Mouse (Mus musculus) stomach, postnatal 0 days (tissue): ENCODE measurements at regions not wholly inside any gene's neighbourhood (a gene's known extent, or its start where the extent isn't known, plus 50 kb on each side); places are given as distances from the start of the nearest gene placed in this dataset.

Experiments
- ATAC-seq: fragments of 200-750 bp; cut with Nextera tagmentation; 2 replicates; pipeline ENCODE4 v1.8.0; 2017; ENCODE audit not compliant: low FRiP score, low TSS enrichment
- DNase-seq: peaks from one replicate; pipeline ENCODE4 v3.0.0-alpha.2; 2016; ENCODE audit warnings: low spot score
- H3K27ac ChIP-seq: fragments of 300-500 bp; sonication (generic); replicated peaks from 2 replicates; pipeline ENCODE4 v1.5.1; 2014; ENCODE audit warnings: mild to moderate bottlenecking, control low read depth
- H3K27me3 ChIP-seq: fragments of 300-500 bp; sonication (generic); 2 replicates; pipeline ENCODE4 v1.6.1; 2014; ENCODE audit warnings: low read length; ENCODE audit not compliant: control insufficient read depth, insufficient read depth
- H3K36me3 ChIP-seq: fragments of 300-500 bp; sonication (generic); 2 replicates; pipeline ENCODE4 v1.6.1; 2014; ENCODE audit warnings: low read length, mixed read lengths; ENCODE audit not compliant: control insufficient read depth, insufficient read depth
- H3K4me1 ChIP-seq: fragments of 300-500 bp; sonication (generic); replicated peaks from 2 replicates; pipeline ENCODE4 v1.6.1; 2014; ENCODE audit warnings: antibody characterized with exemption; ENCODE audit not compliant: control insufficient read depth, insufficient read depth
- H3K4me2 ChIP-seq: fragments of 300-500 bp; sonication (generic); replicated peaks from 2 replicates; pipeline ENCODE4 v1.6.1; 2014; ENCODE audit warnings: low read depth, mild to moderate bottlenecking, control low read depth, moderate library complexity
- H3K4me3 ChIP-seq: fragments of 300-500 bp; sonication (generic); 2 replicates; pipeline ENCODE4 v1.5.1; 2014; ENCODE audit warnings: low read depth, low read length, control low read depth
- H3K9ac ChIP-seq: fragments of 300-500 bp; sonication (generic); 2 replicates; pipeline ENCODE4 v1.6.1; 2014; ENCODE audit warnings: mild to moderate bottlenecking, low read length, control low read depth, mixed read lengths
- H3K9me3 ChIP-seq: fragments of 300-500 bp; sonication (generic); 2 replicates; pipeline ENCODE4 v1.6.1; 2016; ENCODE audit warnings: low read length; ENCODE audit not compliant: control insufficient read depth
- CTCF ChIP-seq: IDR thresholded peaks from 2 replicates; pipeline ENCODE4 v1.5.1; 2016; ENCODE audit warnings: antibody characterized with exemption, low read depth, mild to moderate bottlenecking, moderate library complexity
- EP300 ChIP-seq: optimal IDR thresholded peaks from 2 replicates; pipeline ENCODE3; 2016; ENCODE audit warnings: antibody characterized with exemption
- WGBS: fragments of 180-500 bp; shearing (Covaris S2); extraction: QIAGEN DNeasy Blood & Tissue Kit; methylation state at CpG from one replicate; pipeline ENCODE4 v1.1.7; 2014; 5-methylcytosine and 5-hydroxymethylcytosine counted together

GRCm38 (mm10) chr9:17227091-17227481 is 726.0 kb upstream of the Fat3 start:
- Histone ChIP-seq H3K9me3 (no peaks in the 10 kb centered on the region), H3K4me2 (no peak overlapping the region), H3K27ac (no peak overlapping the region), H3K9ac (no peak overlapping the region), H3K36me3 (no peaks in the 10 kb centered on the region), H3K4me1 (no peaks in the 10 kb centered on the region), H3K27me3 (no peaks in the 10 kb centered on the region), H3K4me3 (no peak overlapping the region)
- DNase-seq (no peak), ATAC-seq (no peak)
- WGBS: 67% methylated on average over 4 of the region's 4 CpGs
- TF ChIP-seq EP300 (no peak), CTCF (no peak)

GRCm38 (mm10) chr9:17226475-17227090 is 725.5 kb upstream of the Fat3 start:
- Histone ChIP-seq H3K4me1 (no peaks in the 10 kb centered on the region), H3K4me2 (no peak overlapping the region), H3K36me3 (no peaks in the 10 kb centered on the region), H3K27me3 (no peaks in the 10 kb centered on the region), H3K4me3 (no peak overlapping the region), H3K9ac (no peak overlapping the region), H3K9me3 (no peaks in the 10 kb centered on the region), H3K27ac (no peak overlapping the region)
- DNase-seq (peak; percentile 14), ATAC-seq (no peak)
- TF ChIP-seq CTCF (no peak), EP300 (no peak)
- 36% methylated on average over 3 of the region's 3 CpGs for WGBS

DNA sequence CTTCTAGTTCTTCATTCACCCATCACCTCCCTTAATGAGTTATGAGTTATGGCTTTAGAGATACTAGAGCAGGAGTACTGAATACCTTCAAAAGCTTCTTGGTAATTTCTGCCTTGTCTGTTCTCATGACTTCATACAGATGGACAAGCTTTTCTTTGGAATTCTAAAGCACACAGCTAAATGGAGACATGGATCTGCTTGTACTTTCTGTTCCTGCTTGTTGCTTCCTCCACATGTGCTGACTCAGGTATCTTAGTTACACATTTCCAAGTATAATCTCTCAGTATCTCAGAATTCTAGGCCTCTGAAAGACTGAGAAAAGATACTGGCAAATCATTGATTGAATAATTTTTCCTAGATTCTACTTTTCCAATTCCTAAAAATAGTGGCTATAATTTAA is 694.3 kb upstream of the Fat3 start:
- ATAC-seq (no peak), DNase-seq (no peak)
- no peak for TF ChIP-seq CTCF
- no peak for TF ChIP-seq EP300

DNA sequence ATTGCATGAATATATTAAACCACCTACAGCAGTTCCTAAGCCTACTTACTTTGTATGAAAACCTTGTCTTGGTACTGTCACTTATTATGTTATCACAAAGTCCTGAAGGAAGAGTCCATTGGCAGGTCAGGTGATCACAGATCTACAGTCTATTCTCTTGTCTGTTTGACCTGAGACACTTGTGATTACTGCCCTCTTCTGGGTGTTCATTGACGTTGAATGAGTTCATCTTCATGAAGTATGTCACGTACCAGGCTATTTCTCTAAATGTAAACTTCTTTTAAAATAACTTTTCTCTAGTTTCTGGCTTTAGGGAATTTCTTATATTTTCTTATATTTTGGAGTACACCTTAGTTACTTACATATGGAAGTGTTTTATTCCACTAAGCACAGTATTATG is 688.5 kb upstream of the Fat3 start:
- 72% methylated on average over 2 of the region's 2 CpGs for WGBS
- TF ChIP-seq EP300: no peak
- peak; percentile 15; the same call in 1 of the 2 replicates for TF ChIP-seq CTCF
- H3K27me3 ChIP-seq: no peaks in the 10 kb centered on the region

More for the DNA sequence above, 694.3 kb upstream of the Fat3 start:
- H3K4me3 ChIP-seq: no peak overlapping the region
- H3K27me3 ChIP-seq: no peaks in the 10 kb centered on the region
- H3K4me2 ChIP-seq: no peak overlapping the region
- no peak overlapping the region for H3K9ac ChIP-seq
- no peaks in the 10 kb centered on the region for H3K9me3 ChIP-seq
- H3K4me1 ChIP-seq: no peaks in the 10 kb centered on the region
- no peaks in the 10 kb centered on the region for H3K36me3 ChIP-seq
- H3K27ac ChIP-seq: no peak overlapping the region

GRCm38 (mm10) chr9:17168193-17168592 is 667.1 kb upstream of the Fat3 start:
- H3K9me3 ChIP-seq: no peaks in the 10 kb centered on the region
- DNase-seq (no peak), ATAC-seq (no peak)
- no peak overlapping the region for H3K4me2 ChIP-seq
- H3K36me3 ChIP-seq: no peaks in the 10 kb centered on the region
- TF ChIP-seq CTCF (no peak), EP300 (no peak)
- H3K4me3 ChIP-seq: no peak overlapping the region
- no peaks in the 10 kb centered on the region for H3K27me3 ChIP-seq
- H3K9ac ChIP-seq: no peak overlapping the region
- H3K27ac ChIP-seq: no peak overlapping the region
- H3K4me1 ChIP-seq: no peaks in the 10 kb centered on the region
- WGBS: 71% methylated on average over 1 of the region's 1 CpGs

More for the DNA sequence above, 688.5 kb upstream of the Fat3 start:
- no peaks in the 10 kb centered on the region for H3K4me1 ChIP-seq
- no peak overlapping the region for H3K27ac ChIP-seq
- H3K9ac ChIP-seq: no peak overlapping the region
- H3K36me3 ChIP-seq: no peaks in the 10 kb centered on the region
- H3K4me3 ChIP-seq: no peak overlapping the region
- no peak for ATAC-seq
- no peak for DNase-seq
- H3K9me3 ChIP-seq: no peaks in the 10 kb centered on the region
- H3K4me2 ChIP-seq: no peak overlapping the region

- ATAC-seq (peak; percentile 74), DNase-seq (no peak)
- no peaks in the 10 kb centered on the region for H3K36me3 ChIP-seq
- H3K27me3 ChIP-seq: no peaks in the 10 kb centered on the region
- H3K27ac ChIP-seq: no peak overlapping the region
- H3K4me1 ChIP-seq: no peaks in the 10 kb centered on the region
- H3K9me3 ChIP-seq: no peaks in the 10 kb centered on the region
- TF ChIP-seq CTCF: no peak
- TF ChIP-seq EP300: no peak
- H3K4me2 ChIP-seq: no peak overlapping the region
- 63% methylated on average over 1 of the region's 1 CpGs for WGBS
- H3K9ac ChIP-seq: no peak overlapping the region
- H3K4me3 ChIP-seq: no peak overlapping the region
Measured at GRCm38 (mm10) chr9:17166331-17166730, 665.2 kb upstream of the Fat3 start.
